Mouse (Mus musculus): ENCODE data around the gene Lhx8.
A peak's percentile ranks its signal among the peaks of the same experiment; 100 is the strongest.

Gene Lhx8

DNA sequence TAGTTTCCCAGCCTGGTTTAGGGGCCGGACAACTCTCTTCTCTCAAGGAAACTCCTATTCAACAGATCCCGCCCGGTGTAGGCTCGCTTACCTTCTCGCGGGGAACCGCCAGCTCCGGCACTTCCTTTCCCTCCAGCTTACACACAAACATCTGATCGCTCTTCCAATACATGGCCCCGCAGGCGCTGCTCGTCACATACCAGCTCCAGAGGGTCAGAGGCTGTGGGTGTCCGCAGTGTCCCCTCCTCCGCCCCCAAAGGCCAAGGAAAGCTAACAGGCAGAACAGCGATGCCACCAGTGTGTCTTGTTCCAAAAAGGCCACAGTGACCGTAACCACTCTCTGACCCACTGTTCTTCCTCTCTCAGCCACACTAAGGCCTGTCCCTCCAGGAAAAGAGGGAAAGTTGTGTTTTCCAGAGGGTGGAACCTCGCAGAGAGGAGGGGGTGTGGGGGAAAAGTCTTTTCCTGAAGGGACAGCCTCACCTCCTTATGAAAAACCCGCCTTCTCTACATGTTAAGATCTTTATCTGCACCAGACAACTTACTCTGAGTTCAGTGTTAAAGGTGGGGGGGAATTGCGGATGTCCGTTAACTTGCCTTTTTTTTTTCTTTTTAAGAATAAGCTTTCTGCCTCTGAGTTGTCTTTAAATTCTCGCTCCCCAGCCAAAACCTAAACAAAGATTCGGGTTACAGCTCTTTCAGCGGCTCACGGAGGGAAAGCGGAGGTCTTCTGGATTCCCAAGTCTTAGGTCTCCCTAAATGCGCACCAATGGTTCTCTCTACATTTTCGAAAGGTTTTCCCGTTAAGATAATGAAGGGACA lies at the start of gene Lhx8:
Gene Lhx8 (minus strand): TSS at position 479 of the 822 bp plus-strand sequence.
- DNase-seq (ENCODE audit: low read depth, low spot score), result no peak

- no peak for DNase-seq (ENCODE audit: low read depth, low spot score)
These were observed 43.1 kb upstream of the Lhx8 start for GRCm38 (mm10) chr3:154373536-154373935.

- no peak for DNase-seq (ENCODE audit: low read depth, low spot score)
These were observed 42.2 kb upstream of the Lhx8 start for GRCm38 (mm10) chr3:154372688-154373087.

- peak; percentile 6 for DNase-seq (ENCODE audit: low read depth, low spot score)
These were observed 36.9 kb upstream of the Lhx8 start for GRCm38 (mm10) chr3:154367327-154367726.

- no peak for DNase-seq (ENCODE audit: low read depth, low spot score)
These were observed 34.2 kb upstream of the Lhx8 start for GRCm38 (mm10) chr3:154364604-154365209.

GRCm38 (mm10) chr3:154363507-154363906 lies 33.0 kb upstream of the Lhx8 start:
- DNase-seq (ENCODE audit: low read depth, low spot score), result no peak

DNA sequence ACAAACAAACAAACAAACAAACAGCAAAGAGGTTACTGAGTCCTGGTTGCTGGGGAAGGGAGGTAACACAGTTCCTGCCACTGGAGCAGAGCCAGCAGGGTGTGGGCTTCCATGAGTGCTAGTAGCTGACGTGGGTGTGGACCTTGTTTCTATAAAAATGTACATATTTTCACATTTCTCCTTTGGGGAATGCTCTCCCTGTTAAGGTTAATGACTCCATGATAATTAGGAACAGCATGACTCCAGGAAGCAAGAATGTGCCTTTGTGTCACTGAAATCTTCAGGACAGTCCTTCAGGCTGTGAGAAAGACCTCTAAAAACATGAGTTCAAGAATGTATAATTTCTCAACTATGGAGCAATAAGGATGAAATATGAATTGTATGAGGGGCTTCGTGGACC lies 28.8 kb upstream of the Lhx8 start:
- DNase-seq (ENCODE audit: low read depth, low spot score), result no peak

DNA sequence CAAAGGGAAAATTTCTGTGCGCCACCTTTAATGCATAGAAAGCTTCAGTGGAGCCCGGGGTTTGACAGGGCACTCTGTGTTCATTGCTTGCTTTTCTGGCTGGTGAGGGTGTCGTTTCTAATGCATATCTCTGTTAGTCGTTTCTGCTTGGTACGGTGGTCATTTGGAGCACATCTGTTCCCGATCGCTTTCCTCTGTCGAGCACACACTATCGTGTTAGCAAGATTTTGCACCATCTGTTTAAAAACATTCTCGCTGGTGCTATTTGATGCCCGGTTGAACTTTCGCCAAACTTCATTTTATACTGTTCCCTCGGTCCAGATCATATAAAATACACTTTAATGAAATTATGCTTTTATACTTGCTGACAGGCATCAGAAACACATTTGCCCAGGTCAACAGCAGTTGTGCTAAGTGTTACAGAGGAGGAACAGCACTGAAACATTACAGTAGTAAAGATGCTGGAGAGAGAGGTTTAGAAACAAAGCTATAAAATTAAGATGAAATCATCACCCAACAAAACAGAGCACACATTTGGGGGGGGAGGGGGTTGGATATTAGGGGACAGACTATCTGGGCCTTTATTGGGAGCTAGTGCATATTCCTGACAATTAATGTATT lies 9.9 kb upstream of the Lhx8 start:
- DNase-seq (ENCODE audit: low read depth, low spot score), result no peak

DNA sequence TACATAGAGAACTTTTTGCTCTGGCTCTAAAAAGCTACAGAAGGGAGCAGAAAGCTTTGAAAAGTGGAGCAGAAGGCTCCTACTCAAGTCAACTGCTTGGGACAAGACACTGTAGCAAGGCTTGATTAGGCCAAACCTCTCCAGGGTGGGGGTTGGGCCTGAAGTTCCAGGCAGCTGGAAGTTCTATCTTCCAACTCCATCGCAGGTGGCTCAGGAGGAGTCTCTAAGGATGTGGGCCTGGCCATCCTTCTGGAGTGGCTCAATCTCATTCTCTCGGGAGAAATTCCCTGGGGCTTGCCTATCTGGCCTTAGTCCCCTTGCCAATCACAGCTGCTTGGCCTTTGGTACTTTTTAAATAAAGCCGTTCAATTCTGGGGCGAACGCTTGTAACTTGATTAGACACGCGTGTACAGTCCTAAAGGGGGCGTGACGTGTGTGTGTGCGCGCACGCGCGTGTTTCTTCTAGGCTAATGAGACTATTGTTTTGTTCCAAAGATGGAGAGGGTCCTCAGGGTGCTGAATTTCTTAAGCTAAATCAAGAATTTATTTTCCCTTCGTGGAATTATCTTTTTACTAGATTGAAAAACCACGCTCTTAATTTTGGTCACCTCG lies 9.3 kb upstream of the Lhx8 start:
- DNase-seq (ENCODE audit: low read depth, low spot score), result no peak

GRCm38 (mm10) chr3:154334806-154335205 lies 4.3 kb upstream of the Lhx8 start:
- DNase-seq (ENCODE audit: low read depth, low spot score), result no peak

DNA sequence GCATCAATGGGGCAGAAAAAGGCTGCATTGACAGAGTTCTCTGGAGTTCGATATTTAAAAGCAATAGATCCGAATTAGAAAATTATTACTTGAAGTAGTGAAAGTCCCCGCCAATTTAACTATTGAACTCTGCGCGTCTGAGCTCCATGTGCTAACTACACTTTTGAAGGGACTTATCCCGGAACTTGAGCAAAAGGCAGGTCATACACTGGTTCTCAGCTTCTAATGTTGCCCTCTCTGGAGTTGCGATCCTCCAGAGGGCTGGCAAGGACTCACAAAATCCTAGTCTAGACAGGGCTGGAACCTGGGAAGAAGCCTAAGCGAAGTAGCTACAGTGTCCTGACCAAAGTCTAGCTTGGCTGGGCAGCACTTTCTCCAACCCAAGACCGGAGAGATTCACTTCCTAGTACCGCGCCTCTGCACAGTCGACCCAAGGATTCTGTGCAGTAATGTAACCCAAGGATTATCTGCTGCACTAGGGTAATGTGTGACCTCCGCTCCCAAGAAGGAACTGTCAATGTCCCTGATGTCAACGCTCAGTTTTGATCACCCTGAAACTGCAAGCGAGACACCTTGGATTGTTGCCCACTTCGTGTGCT lies 3.0 kb upstream of the Lhx8 start:
- DNase-seq (ENCODE audit: low read depth, low spot score), result no peak

DNA sequence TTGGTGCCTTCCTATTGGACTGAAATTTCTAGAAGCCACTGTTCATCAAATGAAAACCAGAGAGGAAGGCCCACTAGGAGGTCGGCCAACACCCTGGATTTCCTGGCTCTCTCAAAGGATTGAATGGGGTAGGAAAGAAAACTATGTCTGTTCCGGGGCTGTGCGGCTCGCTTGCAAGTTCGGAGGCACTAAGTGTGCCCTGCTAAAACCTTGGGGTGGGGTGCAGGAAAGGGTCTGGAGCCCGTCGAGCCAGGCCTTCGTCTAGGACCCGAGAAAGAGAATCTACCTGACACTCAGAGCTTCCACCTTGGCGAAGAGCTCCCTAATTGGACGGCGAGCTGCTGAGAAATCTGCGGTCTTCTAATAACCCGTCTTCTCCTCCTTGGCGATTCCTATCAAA lies 2.5 kb upstream of the Lhx8 start:
- DNase-seq (ENCODE audit: low read depth, low spot score), result no peak

DNA sequence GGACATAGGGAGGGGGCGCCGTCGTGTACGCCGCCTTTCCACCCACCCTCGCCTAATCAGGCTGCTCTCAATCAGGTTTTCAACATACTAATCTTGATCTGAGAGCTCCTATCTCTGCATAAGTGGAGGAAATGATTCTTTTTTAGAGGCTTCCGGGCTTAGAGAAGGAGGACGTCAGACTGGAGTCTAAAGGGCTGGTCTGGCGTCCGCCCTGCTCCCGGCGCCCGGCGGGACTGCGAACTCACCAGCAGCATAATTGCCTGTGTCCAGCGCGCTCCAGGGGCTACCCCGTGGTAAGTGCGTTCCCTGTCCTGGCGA lies 1.7 kb upstream of the Lhx8 start:
- no peak for DNase-seq (ENCODE audit: low read depth, low spot score)

DNA sequence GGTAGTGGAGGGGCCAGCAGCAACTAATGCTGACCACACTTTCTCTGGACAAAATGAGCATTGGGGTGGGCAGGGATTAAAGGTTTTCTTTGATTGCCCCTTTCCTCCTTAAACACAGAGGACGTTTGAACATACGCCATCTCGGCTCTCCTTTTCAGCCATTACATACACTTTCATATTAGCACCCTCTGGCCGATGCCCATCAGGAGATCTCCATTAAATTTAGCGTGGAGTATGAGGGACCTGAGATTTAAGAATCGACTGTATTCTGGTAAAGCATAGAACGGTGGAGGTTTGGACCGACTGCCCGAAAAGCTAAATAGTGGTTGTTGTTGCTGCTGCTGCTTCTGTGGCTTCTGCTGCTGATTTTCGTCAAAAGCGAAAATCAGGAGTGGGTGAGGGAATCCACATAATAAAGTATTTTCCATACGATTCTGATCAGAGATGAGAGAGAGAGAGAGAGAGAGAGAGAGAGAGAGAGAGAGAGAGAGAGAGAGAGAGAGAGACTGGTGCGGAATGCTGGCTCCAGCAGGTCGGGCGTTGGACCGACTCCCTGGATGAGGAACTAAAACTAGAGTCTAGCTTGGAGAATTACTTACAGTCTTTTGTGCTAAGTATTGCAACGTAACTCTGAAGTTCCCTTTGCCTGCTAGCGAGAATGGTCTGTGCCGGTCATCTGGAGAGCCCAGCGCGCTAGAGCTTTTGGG lies 1.2 kb upstream of the Lhx8 start:
- DNase-seq (ENCODE audit: low read depth, low spot score), result no peak

DNA sequence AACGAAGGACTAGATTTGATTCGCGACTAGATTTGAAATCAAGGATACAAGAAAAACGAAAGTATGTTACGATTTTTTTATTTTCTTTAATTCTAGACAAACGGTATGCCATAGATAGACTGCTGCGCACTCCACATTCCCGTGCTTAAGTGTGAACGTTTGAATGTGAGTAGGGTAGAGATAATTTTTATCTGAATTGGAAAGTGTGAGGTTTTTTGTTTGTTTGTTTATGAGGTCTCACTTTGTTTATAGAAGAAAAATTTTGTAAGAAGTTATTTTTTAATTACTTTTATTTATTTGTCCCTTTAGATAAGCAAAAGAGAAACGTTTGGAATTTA lies 513 bp upstream of the Lhx8 start:
- DNase-seq (ENCODE audit: low read depth, low spot score), result no peak

DNA sequence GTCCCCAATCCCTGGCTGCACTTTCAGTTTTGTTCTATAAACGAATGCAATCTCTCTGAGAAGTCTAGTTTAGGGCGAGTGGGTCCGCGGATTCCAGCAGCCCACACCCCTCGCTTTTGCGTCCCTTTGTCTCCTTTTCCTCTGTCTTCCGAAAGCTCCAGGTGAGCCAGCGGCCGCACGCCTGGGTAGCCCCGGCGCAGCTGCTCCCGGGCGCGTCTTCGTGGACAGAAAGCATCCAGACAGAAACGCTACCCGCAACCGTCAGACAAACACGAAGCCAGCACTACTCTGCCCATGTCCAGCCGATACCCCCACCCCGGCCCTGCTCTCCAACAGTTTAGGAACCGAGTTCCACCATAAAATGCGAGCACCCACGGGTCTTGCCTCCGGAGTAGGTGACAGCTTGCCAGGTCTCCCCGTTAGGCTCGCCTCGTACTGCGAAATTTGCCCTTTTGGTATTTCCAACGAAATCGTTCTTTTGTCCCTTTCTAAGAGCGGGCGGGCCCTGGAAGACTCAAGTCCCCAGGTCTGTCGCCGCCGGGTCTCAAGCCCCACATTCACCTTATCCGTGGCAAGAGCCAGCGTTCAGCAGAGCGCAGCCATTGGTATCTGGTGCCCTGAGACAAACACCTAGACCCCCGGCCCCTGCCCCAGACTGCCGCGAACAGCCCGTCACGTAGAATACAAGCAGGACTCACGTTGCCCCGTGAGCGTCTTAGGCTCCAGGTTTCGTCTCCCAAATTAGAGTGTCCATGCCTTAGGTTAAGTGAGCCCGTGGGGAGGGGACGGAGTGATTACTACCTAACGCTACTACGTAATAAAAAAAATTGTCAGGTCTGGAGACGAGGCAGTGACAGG lies 907 bp downstream of the Lhx8 start:
- DNase-seq (ENCODE audit: low read depth, low spot score), result no peak

- no peak for DNase-seq (ENCODE audit: low read depth, low spot score)
These were observed 1.6 kb downstream of the Lhx8 start for GRCm38 (mm10) chr3:154328721-154329322.

DNA sequence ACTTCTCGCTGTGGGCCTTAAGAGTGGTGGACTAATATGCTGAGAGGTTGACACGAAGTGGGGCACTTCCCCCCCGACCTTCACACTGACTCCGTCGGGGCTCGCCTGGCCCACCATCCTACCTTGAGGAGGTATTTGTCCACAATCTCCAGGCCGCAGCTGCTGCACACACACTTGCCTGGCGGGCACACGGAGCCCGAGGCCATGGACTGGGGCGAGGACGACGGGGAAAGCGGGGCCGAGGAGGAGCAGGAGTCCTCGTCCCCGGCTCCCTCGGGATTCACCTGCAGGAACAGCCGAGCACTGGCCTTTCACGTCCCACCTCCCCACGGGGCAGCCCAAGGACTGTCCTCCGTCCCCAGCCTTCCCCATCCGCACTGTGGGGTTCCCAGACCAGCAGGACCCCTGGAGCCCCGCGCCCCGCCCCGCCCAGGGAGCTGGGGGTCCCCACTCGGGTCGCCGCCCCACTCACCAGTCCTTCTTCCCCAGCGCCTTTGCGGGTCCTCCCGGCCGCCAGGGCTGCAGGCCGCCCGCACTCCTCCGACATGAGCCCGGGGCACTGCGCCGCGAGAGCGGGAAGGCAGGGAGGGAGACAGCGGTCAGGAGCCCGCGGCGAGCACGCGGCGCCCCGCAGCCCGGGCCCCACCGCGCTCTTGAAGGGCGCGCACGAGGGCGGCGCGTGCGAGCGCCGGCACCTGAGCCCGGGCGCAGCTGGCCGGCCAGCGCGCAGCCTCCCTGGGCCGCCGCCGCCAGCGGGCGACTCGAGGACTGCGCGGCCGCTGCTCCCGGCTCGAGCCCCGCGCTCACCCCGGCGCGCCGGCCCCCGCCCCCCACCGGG lies 2.4 kb downstream of the Lhx8 start:
- no peak for DNase-seq (ENCODE audit: low read depth, low spot score)

- DNase-seq (ENCODE audit: low read depth, low spot score), result no peak
These were observed 3.2 kb downstream of the Lhx8 start for GRCm38 (mm10) chr3:154327110-154327882.
